Mouse (Mus musculus) olfactory bulb, adult 2 months (tissue): ENCODE measurements around the gene Fancc. TPM values are rescaled to one million over a fixed set of nuclear protein-coding genes. Genes with fewer than 3 reads are reported as not detected.

Source experiments
- H3K27ac ChIP-seq: fragments of 200-500 bp; 2 replicates; pipeline ENCODE4 v1.5.1; 2012; ENCODE audit warnings: low read depth, low read length; ENCODE audit not compliant: insufficient read depth
- H3K4me1 ChIP-seq: fragments of 200-500 bp; 2 replicates; pipeline ENCODE4 v1.6.1; 2012; ENCODE audit warnings: low read length; ENCODE audit not compliant: control insufficient read depth, insufficient read depth
- H3K4me3 ChIP-seq: fragments of 200-500 bp; 2 replicates; pipeline ENCODE4 v1.5.1; 2012; ENCODE audit warnings: mild to moderate bottlenecking, low read depth, low read length, moderate library complexity; ENCODE audit not compliant: insufficient read depth
- CTCF ChIP-seq: fragments of 200-500 bp; IDR thresholded peaks from 2 replicates; pipeline ENCODE4 v1.5.1; 2012; ENCODE audit warnings: low read depth, mild to moderate bottlenecking, low read length, moderate library complexity; ENCODE audit not compliant: insufficient read depth
- POLR2A ChIP-seq: fragments of 200-500 bp; IDR thresholded peaks from 2 replicates; pipeline ENCODE4 v1.6.1; 2012; ENCODE audit warnings: mild to moderate bottlenecking, low read depth, low read length, moderate library complexity; ENCODE audit not compliant: insufficient read depth
- WGBS: fragments of 180-500 bp; shearing (Covaris S2); methylation state at CpG from one replicate; pipeline ENCODE4 v1.1.7; 2018; 5-methylcytosine and 5-hydroxymethylcytosine counted together
- polyA plus RNA-seq: library from polyadenylated mRNA; stranded (reverse); fragments of >200 nt; gene quantifications from 2 replicates; pipeline ENCODE4 v1.2.4, GENCODE M21; 2012; ENCODE audit warnings: low replicate concordance; ENCODE audit not compliant: missing spikeins, insufficient read depth, insufficient read length

The Fancc gene
- polyA plus RNA-seq, 1 experiment = not detected

GRCm38 (mm10) chr13:63239301-63239804 is 257.7 kb downstream of the Fancc start:
- no peak overlapping the region for H3K27ac ChIP-seq
- WGBS = 8% methylated on average over 11 of the region's 11 CpGs
- TF ChIP-seq CTCF (no peak), POLR2A (no peak)

DNA sequence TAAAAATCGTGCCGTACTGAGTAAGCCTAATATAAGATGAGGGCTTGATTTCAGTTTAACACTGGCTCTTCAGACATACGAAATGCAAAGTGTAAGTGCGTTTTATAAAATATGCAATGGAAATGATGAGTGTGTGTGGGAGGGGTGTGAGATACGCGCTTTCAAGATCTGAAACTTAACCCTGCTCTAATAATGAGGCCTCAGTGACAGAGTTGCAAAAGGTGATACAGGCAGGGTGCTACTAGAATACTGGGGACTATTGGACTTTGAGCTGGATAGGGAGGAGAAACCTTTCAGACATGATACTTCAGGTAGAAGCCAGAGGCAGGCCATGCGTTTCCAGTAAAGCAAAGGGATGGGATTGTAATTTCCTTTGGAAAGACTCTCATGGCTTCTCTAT is 259.0 kb downstream of the Fancc start:
- H3K27ac ChIP-seq = no peak overlapping the region
- H3K4me1 ChIP-seq = peaks cover 10% of the 10 kb centered on the region
- 96% methylated on average over 7 of the region's 7 CpGs for WGBS
- no peak overlapping the region for H3K4me3 ChIP-seq
- TF ChIP-seq POLR2A (no peak), CTCF (no peak)

More at GRCm38 (mm10) chr13:63239301-63239804, 257.7 kb downstream of the Fancc start:
- Histone ChIP-seq H3K4me3 (peak overlapping the region; percentile 44), H3K4me1 (peaks cover 11% of the 10 kb centered on the region)

DNA sequence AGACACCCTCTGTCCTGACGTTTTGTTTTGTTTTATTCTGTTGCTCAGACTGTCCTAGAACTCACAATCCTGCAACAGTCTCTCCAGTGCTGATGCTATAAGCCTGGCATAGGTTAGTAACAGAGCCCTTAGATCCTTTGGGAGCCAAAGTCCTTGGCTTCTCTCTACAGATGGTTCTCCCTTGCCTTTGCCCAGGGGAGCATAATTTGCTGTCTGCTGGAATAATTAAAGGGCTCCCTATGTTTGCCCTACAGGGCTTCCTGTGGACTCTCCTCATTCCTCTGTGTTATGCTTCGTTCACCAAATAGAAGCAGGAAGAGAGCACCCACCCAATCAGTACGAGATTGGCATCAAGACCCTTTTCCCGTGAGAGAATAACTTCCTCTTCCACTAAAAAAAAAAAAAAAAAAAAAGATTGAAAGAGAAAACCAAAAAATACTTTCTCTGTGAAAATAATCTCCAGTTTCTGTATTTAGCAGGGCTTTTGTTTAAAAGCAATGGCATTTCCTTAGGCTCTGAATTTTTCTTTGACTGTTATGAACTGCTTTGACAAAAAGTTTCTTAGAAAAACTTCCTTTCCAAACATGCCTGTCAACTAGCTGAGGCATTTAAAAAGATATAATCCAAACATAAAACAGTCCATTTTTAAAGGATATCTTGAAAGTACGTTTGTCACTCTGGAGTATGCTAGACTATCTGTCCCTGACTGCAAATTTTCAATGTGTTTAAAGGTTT is 260.8 kb downstream of the Fancc start:
- H3K4me3 ChIP-seq = no peak overlapping the region
- H3K27ac ChIP-seq = no peak overlapping the region
- peaks cover 8% of the 10 kb centered on the region for H3K4me1 ChIP-seq
- WGBS = 70% methylated on average over 5 of the region's 5 CpGs
- no peak for TF ChIP-seq CTCF
- no peak for TF ChIP-seq POLR2A

DNA sequence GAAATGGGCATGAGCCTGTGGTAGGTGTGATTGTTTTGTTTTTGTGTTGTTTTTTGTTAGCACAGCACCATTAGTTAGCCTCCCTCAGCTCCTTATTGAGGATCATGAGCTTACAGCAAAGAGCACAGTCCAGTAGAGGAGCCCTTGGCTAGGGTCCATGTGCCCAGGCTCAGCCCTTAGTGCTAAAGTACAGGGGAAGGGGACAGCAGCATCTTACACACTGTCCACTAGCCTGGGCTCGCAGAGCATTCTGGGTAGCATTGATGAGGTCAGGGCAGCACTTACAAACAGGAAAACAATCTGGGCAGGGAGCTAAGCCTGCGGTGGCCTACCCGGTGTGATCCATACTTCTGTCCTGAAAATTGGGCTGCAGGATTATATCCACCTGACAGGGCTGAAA is 261.5 kb downstream of the Fancc start:
- H3K27ac ChIP-seq = no peak overlapping the region
- TF ChIP-seq POLR2A (no peak), CTCF (no peak)
- no peak overlapping the region for H3K4me3 ChIP-seq
- peaks cover 11% of the 10 kb centered on the region for H3K4me1 ChIP-seq
- WGBS = 89% methylated on average over 3 of the region's 3 CpGs

Other genes with a start within 250 kb of the Fancc start
- gene Ptch1, start 76.3 kb upstream of the Fancc start, polyA plus RNA-seq = not detected in 2 replicates